Mouse (Mus musculus) small intestine, adult 2 months (tissue): ENCODE data around the gene Ice2.

Experiments
- CTCF ChIP-seq: fragments of 200-500 bp; IDR thresholded peaks from 2 replicates; pipeline ENCODE4 v1.5.1; 2012; ENCODE audit warnings: low read depth, mild to moderate bottlenecking, control low read depth, inconsistent platforms, low read length, moderate library complexity, mixed read lengths; ENCODE audit not compliant: insufficient replicate concordance, insufficient read length; ENCODE audit errors: extremely low read depth
- POLR2A ChIP-seq: fragments of 200-500 bp; IDR thresholded peaks from 2 replicates; pipeline ENCODE4 v1.6.1; 2012; ENCODE audit warnings: low read depth, mild to moderate bottlenecking, control low read depth, inconsistent platforms, low read length, moderate library complexity

DNA sequence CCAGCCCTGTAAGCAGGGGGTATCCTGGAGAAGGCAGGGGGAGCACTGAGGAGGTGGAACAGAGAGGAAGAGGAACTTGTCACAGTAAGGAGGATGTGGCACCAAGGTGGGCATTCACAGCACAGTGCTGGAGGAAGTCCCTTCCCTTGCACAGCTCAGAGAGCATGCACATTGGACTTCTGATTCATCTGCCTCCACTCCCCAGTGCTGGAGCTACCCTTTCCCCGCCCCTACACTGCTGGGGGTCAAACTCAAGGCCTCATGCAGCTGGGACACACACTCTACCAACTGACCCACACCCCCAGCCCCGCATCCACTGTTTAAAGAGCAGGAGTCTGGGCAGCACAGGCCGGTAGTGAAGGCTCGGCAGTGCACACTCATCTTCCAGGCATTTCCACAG lies 68.4 kb downstream of the Ice2 start:
- TF ChIP-seq POLR2A (no peak), CTCF (no peak)
